Comparison of ENCODE assay signal across 15 mouse cellular contexts in genomic region chr6:128107698-128108097, GRCm38 (mm10). TPM values are rescaled to one million over a fixed set of nuclear protein-coding genes. Genes with fewer than 3 reads are reported as not detected.
A peak's percentile ranks its signal among the peaks of the same experiment; 100 is the strongest.
DNase-seq lines count a peak whose midpoint lies in the region; ATAC-seq and TF ChIP-seq lines count a peak whose summit lies in the region.
"Had no signal": no experiment of that assay in that cellular context is flagged by ENCODE, and none has a peak within 500 bp of the region (broad histone marks: within the 10 kb centered on the region; RNA-seq: fewer than 3 reads in every experiment).

No protein-coding gene starts in this region.

- in situ Hi-C loops in CH12.LX (cut with MboI; ENCODE audit: low pct_ligation_motif_present, low pct_unique_long_range_greater_than_20kb, low sequenced_read_pairs), result no loop called here

- no peak for TF ChIP-seq RAD21 in CH12.LX (IDR thresholded peaks at IDR 0.05; ENCODE audit: low read depth, low read length)

- no peak overlapping the region for H3K9ac ChIP-seq in kidney, embryonic 16.5 days (replicated peaks; ENCODE audit: low read length)
- H3K9ac ChIP-seq in CH12.LX (ENCODE audit: insufficient read depth, low read depth), result no peak overlapping the region
- H3K9ac ChIP-seq: forebrain, embryonic 12.5 days; limb, embryonic 13.5 days had no signal

- H3K36me3 ChIP-seq in kidney, embryonic 16.5 days (ENCODE audit: insufficient read depth, low read length), result no peaks in the 10 kb centered on the region
- H3K36me3 ChIP-seq in CH12.LX (replicated peaks in 1 of 2; ENCODE audit: control insufficient read depth in 1 of 2, insufficient read depth in 1 of 2, low read length in 1 of 2), result no peaks in the 10 kb centered on the region
- H3K36me3 ChIP-seq: forebrain, embryonic 12.5 days; limb, embryonic 13.5 days had no signal

- no peak overlapping the region for H3K4me2 ChIP-seq in kidney, embryonic 16.5 days (replicated peaks; ENCODE audit: low read depth, low read length)
- no peak overlapping the region for H3K4me2 ChIP-seq in CH12.LX (ENCODE audit: insufficient read depth, low read depth, poor library complexity, severe bottlenecking)
- H3K4me2 ChIP-seq: forebrain, embryonic 12.5 days; limb, embryonic 13.5 days had no signal

- H3K4me1 ChIP-seq in kidney, embryonic 16.5 days (ENCODE audit: insufficient read depth, low read length), result peaks cover 78% of the 10 kb centered on the region
- H3K4me1 ChIP-seq in CH12.LX (ENCODE audit: control insufficient read depth in 1 of 2, insufficient read depth in 2 of 2), result peaks cover 0 to 14% of the 10 kb centered on the region in 2 experiments

- TF ChIP-seq EP300 in CH12.LX (IDR thresholded peaks at IDR 0.05; ENCODE audit: low read length), result no peak

- H3K27ac ChIP-seq in kidney, embryonic 16.5 days (ENCODE audit: low read length), result 0 out of 2 replicates have a peak overlapping the region, but pooled peaks have one; percentile 24
- H3K27ac ChIP-seq in CH12.LX (ENCODE audit: insufficient read depth, low read depth), result no peak overlapping the region
- H3K27ac ChIP-seq: forebrain, embryonic 12.5 days; limb, embryonic 13.5 days had no signal

- no peaks in the 10 kb centered on the region for H3K27me3 ChIP-seq in kidney, embryonic 16.5 days (ENCODE audit: insufficient read depth, low read length)
- peaks cover 88% of the 10 kb centered on the region for H3K27me3 ChIP-seq in CH12.LX (replicated peaks)
- H3K27me3 ChIP-seq: forebrain, embryonic 12.5 days; limb, embryonic 13.5 days had no signal

- no peak for ATAC-seq in kidney, embryonic 16.5 days (ENCODE audit: low FRiP score, low TSS enrichment)
- peak; percentile 69 to 73 for ATAC-seq in hematopoietic stem cell, adult 5-6 weeks (replicated peaks in 1 of 2; ENCODE audit: insufficient read depth in 1 of 2, low FRiP score in 2 of 2, low TSS enrichment in 1 of 2, low read depth in 1 of 2, poor library complexity in 2 of 2, severe bottlenecking in 2 of 2)

- WGBS in kidney, embryonic 16.5 days, result 58% methylated on average over 8 of the region's 8 CpGs

- no peak for TF ChIP-seq CTCF in CH12.LX (conservative IDR thresholded peaks at IDR 0.05 in 1 of 2, IDR thresholded peaks at IDR 0.05 in 1 of 2; ENCODE audit: low read depth in 2 of 2, low read length in 2 of 2)

- dilution Hi-C loops in CH12.LX (cut with MboI; ENCODE audit: extremely low pct_ligation_motif_present, extremely low pct_unique_long_range_greater_than_20kb, low sequenced_read_pairs), result no loop called here

- H3K9me3 ChIP-seq in kidney, embryonic 16.5 days (ENCODE audit: low read length), result no peaks in the 10 kb centered on the region
- H3K9me3 ChIP-seq in CH12.LX (replicated peaks; ENCODE audit: low read length), result no peaks in the 10 kb centered on the region
- H3K9me3 ChIP-seq: forebrain, embryonic 12.5 days; limb, embryonic 13.5 days had no signal

- H3K79me2 ChIP-seq in CH12.LX (replicated peaks; ENCODE audit: control insufficient read depth, extremely low read depth, insufficient read depth, poor library complexity, severe bottlenecking), result no peaks in the 10 kb centered on the region

- no peak for DNase-seq in kidney, postnatal 4 days
- peak; percentile 39 for DNase-seq in 416B (ENCODE audit: low read depth)
- DNase-seq in CH12.LX (ENCODE audit: extremely low read depth), result no peak
- DNase-seq in thymus, postnatal 0 days (ENCODE audit: low spot score), result no peak
- DNase-seq in left cerebral cortex, postnatal 4 days, result no peak
- DNase-seq: adrenal gland, postnatal 10 days; gastrocnemius, postnatal 14 days; kidney, adult 9 months; right cerebral cortex, postnatal 4 days; thymus, postnatal 25 days had no signal

- H3K4me3 ChIP-seq in kidney, embryonic 16.5 days (ENCODE audit: low read length), result no peak overlapping the region
- no peak overlapping the region for H3K4me3 ChIP-seq in CH12.LX (replicated peaks in 1 of 3; ENCODE audit: low read depth in 2 of 3, low read length in 2 of 3, poor library complexity in 1 of 3)
- H3K4me3 ChIP-seq: forebrain, embryonic 12.5 days; limb, embryonic 13.5 days; myocyte had no signal

- intact Hi-C loops in left cerebral cortex, postnatal 4 days (cut with DNase I), result no loop called here

- no peak for TF ChIP-seq POLR2A in CH12.LX (IDR thresholded peaks at IDR 0.05; ENCODE audit: low read depth, low read length)

TF ChIP-seq in CH12.LX, 34 proteins besides CTCF, POLR2A, EP300 and RAD21:
- TF ChIP-seq TBP (conservative IDR thresholded peaks at IDR 0.05; ENCODE audit: low read depth, low read length) (peak; percentile 88), MXI1 (IDR thresholded peaks at IDR 0.05; ENCODE audit: low read depth, low read length) (no peak), UBTF (IDR thresholded peaks at IDR 0.05; ENCODE audit: low read depth, low read length) (0 out of 2 replicates have a peak, but pooled peaks have one; percentile 65), USF2 (conservative IDR thresholded peaks at IDR 0.05; ENCODE audit: low read depth, low read length) (no peak)

RNA-seq across cellular contexts. Expression of gene Tspan9, which starts 35.7 kb away (rescaled TPM):
- polyA plus RNA-seq in kidney, embryonic 16.5 days (2015; fragmentation: Nextera tagmentation; extraction: Ambion mirVana), result 140 and 147 TPM in 2 replicates
- total RNA-seq in CH12.LX (2012; rRNA removed) (0.92 and 0.98 TPM in 2 replicates), CH12.LX (2014; rRNA removed) (0.40 and 0.55 TPM in 2 replicates)
- polyA plus RNA-seq in CH12.LX (2012; ENCODE audit: insufficient read length, low read depth), result 0.33 and 0.71 TPM in 2 replicates
- 2.5 and 14.3 TPM in 2 replicates for total RNA-seq in hematopoietic stem cell, adult 5-6 weeks (2017)
- 28.2 and 28.6 TPM in 2 replicates for polyA plus RNA-seq in thymus, postnatal 0 days (2015; fragmentation: Nextera tagmentation; extraction: Ambion mirVana)
- 10 to 100 TPM; 69.5 to 78.5 TPM for total RNA-seq in left cerebral cortex, postnatal 4 days (2021)
